Mouse (Mus musculus) urinary bladder, adult 18-20 months (tissue): ENCODE data around the gene Hpse.
A peak's percentile ranks its signal among the peaks of the same experiment; 100 is the strongest.

Source experiments
- DNase-seq, 2 experiments: peaks; one replicate each; pipeline ENCODE4 v3.0.0; 2022; ENCODE audit warnings: low spot score in 2 of 2, mixed read lengths in 2 of 2

Gene Hpse

GRCm38 (mm10) chr5:100719235-100720088, at the start of gene Hpse:
Gene Hpse (minus strand): TSS chr5:100719716.
- DNase-seq = peak; percentile 36 to 62

GRCm38 (mm10) chr5:100766026-100766425, 46.5 kb upstream of the Hpse start:
- no peak for DNase-seq

GRCm38 (mm10) chr5:100761736-100762135, 42.2 kb upstream of the Hpse start:
- no peak for DNase-seq

DNA sequence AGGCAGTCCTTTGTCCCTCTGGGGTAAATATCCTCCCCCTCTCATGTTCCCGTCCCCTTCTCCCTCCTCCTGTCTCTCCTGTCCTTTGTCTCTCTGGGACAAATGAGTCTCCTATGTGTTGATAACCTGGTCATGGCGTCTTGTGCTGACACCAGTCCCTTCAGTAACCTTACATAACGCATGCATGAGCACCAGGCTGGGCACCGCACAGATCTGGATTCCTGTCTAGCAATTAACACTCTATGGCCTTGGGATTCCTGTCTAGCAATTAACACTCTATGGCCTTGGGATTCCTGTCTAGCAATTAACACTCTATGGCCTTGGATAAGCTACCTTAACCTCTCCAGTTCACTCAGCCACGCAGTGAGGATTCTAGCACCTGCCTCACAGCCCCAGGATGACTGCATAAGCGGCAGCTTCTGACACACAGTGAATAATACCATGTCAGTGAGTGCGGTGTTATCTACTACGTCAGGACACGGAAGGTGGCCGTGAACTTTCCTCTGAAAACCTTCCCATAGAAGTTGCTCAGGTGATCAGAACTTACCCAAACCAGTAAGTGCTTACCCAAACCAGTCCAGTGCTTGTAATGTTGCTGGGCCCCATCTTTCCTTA, 40.6 kb upstream of the Hpse start:
- DNase-seq = no peak

- DNase-seq = no peak
Measured at GRCm38 (mm10) chr5:100758121-100758520, 38.6 kb upstream of the Hpse start.

DNA sequence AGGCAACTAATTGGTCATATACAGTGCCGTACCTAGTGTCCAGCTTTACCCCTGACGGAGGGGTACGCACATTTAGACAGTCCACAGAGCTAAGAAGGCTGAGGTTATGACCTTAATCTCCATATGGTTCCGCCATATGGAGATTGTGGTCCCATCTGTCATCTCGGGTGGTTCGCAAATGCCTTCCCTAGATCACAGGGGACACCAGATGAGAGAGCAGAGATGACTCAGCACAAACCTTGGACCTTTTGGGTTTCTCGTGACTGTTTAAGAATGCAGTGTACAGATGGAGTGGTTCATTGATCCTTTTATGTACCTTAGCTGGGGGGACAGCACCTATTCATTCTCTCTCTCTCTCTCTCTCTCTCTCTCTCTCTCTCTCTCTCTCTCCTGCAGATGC, 33.9 kb upstream of the Hpse start:
- no peak for DNase-seq

GRCm38 (mm10) chr5:100751655-100752054, 32.1 kb upstream of the Hpse start:
- no peak for DNase-seq

GRCm38 (mm10) chr5:100750617-100751255, 31.2 kb upstream of the Hpse start:
- DNase-seq = no peak

- no peak for DNase-seq
Measured at GRCm38 (mm10) chr5:100738802-100739201, 19.3 kb upstream of the Hpse start.

DNA sequence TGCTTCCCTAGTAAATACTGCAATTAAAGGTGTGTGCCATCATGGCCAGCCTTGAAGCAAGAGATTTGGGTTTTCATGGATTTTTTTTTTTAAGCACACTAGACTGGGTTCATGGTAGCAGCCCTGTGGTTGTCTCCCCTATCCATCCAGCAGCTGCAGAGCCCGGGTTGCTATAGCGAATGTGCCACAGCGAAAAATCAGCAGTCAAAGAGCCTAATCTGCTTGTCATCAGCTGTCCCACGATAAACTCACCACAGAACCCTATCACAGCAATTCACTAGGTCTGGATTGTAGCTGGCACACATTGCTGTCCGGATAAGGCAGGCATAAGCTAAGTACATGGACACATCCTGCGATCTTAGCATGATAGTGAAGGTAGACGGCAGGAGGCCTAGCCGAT, 17.4 kb upstream of the Hpse start:
- DNase-seq = no peak

DNA sequence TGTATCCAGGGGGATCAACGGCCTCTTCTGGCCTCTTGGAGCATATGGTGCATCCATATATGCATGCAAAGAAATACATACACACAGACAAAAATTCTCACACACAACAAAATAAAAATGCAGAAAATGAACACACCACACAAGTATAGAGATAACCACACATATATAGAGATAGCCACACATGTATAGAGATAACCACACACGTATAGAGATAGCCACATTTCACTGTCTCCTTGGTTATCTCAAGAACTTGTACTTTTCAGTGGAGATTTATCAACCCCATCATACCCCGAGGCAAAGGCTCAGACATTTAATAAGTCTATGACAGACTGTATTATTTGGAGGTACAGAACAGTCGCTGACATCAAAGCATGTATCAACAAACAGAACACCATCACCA, 15.0 kb upstream of the Hpse start:
- DNase-seq = no peak

GRCm38 (mm10) chr5:100728757-100729156, 9.2 kb upstream of the Hpse start:
- no peak for DNase-seq

GRCm38 (mm10) chr5:100726001-100726400, 6.5 kb upstream of the Hpse start:
- no peak for DNase-seq

- no peak for DNase-seq
Measured at GRCm38 (mm10) chr5:100716762-100717161, 2.8 kb downstream of the Hpse start.

DNA sequence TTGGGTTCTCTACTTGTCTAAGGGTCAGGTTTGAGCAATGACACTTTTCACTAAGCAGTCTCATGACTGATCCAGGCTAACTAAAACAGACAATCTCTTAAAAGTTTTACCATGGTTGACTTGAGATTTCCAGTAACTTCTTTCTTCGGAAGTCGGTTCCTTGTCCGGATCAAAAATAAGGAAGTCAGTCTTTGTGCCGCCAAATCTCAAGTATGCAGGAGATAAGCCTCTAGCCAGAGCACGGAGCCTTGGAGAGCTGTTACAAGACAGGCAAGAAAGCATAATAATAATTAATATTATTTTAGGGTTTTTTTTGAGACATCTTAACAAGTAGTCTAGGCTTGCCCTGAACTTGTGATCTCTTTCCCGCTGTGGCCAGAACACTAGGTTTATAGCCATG, 8.3 kb downstream of the Hpse start:
- no peak for DNase-seq

DNA sequence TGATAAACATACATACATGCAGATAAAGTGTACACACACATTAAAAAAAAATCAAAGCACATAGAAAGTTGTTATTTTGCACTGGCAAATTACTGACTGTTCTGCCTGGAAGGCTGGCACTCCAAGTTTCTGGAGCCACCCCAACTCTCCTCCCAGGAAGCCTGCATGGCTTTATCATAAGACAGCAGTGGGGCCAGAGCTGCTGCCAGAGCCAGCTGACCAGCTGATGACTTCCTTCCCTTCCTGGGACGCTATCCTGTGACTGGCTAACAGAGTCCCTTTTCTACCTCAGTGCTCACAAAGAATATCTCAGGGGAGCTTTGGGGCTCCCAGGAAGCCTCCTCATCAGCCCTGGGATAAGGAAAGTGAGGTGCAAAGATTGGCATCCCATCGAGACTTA, 9.5 kb downstream of the Hpse start:
- DNase-seq = no peak

DNA sequence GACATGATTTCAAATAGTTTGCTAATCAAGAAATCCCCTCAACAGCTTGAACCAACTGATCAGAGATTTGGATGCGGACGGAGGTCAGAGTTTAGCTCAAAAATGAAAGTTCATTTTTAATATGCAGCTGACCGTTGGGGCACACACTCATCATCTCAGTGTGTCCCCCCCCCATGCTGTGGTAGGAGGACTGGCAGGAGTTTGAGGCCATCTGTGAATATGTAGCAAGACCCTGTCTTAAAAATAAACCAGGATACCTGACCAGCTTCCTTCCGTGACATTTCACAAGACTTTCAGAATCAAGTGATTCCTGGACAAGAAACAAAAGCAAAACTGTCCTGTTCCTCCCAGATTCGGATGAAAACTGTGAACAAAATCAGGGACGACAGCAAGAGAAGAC, 10.5 kb downstream of the Hpse start:
- DNase-seq = no peak

DNA sequence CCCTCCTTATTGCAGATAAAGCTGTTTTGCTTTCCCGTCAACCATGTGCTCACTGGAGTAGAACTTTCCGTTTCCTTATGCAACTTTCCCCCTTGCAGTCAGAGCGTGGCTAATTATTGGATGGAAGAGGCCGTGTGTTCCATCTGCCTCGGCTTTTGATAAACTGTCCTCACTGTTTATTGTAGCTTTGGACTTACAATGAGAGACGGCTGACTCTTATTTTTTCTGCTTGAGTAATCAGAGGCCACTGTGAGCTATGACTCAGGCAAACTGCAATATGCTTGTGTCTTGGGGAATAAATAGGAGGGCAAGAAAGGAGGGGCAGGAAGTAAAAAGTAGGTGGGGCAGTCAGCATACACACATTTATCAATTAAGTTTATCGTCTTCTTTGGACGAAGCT, 12.8 kb downstream of the Hpse start:
- no peak for DNase-seq

DNA sequence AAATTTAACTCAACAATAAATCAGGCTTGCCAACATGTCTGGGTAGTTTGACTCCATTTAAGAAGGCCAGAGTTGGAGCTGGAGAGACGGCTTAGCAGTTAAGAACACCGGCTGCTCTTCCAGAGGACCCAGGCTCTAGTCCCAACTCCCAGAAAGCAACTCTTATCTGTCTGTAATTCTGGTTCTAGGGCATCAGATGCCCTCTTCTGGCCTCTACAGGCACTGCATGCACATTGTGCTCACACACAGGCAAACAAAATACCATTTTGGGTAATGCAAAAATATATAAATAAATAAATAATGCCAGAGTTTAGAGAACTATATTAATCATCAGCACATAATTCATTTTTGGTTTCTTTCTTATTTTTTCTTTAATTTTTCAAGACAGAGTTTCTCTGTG, 15.2 kb downstream of the Hpse start:
- DNase-seq = no peak

DNA sequence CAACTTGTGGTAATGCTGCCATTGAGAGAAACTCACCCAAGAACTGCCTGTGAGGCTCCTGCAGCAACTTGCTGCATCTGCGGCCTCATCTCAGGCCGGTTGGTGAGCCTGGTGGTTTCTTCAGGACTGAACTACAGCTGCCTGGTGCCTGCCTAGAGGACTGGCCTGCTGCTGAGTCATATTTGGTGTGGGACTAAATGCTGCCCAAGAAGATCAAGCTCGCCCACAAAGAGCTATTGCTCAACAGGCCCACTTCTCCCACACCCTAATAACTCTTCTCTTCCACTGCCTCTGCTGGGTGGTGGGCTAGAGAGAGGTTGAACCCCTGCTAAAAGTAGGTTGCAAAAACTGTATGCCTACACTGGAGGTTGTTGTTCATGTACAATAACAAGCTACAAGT, 17.2 kb downstream of the Hpse start:
- no peak for DNase-seq

GRCm38 (mm10) chr5:100700861-100701620, 18.5 kb downstream of the Hpse start:
- DNase-seq = no peak

- DNase-seq = no peak
Measured at GRCm38 (mm10) chr5:100697886-100698285, 21.6 kb downstream of the Hpse start.
